Mouse (Mus musculus) hindbrain, embryonic 13.5 days (tissue): ENCODE data around the gene Olfr920. TPM values are rescaled to one million over a fixed set of nuclear protein-coding genes. Genes with fewer than 3 reads are reported as not detected.

Experiments used
- ATAC-seq: fragments of 200-750 bp; cut with Nextera tagmentation; 2 replicates; pipeline ENCODE4 v1.8.0; 2017; ENCODE audit warnings: moderate TSS enrichment; ENCODE audit not compliant: low FRiP score
- H3K27ac ChIP-seq: fragments of 300-500 bp; sonication (generic); 2 replicates; pipeline ENCODE4 v1.5.1; 2015; ENCODE audit warnings: inconsistent platforms, mild to moderate bottlenecking, moderate library complexity
- H3K27me3 ChIP-seq: fragments of 300-500 bp; sonication (generic); 2 replicates; pipeline ENCODE4 v1.6.1; 2015; ENCODE audit warnings: mild to moderate bottlenecking, inconsistent platforms
- H3K36me3 ChIP-seq: fragments of 300-500 bp; sonication (generic); 2 replicates; pipeline ENCODE4 v1.6.1; 2015; ENCODE audit warnings: mild to moderate bottlenecking, inconsistent platforms
- H3K4me1 ChIP-seq: fragments of 300-500 bp; sonication (generic); replicated peaks from 2 replicates; pipeline ENCODE4 v1.6.1; 2015; ENCODE audit warnings: inconsistent platforms
- H3K4me2 ChIP-seq: fragments of 300-500 bp; sonication (generic); 2 replicates; pipeline ENCODE4 v1.6.1; 2015; ENCODE audit warnings: inconsistent platforms, mild to moderate bottlenecking, moderate library complexity
- H3K4me3 ChIP-seq: fragments of 300-500 bp; sonication (generic); 2 replicates; pipeline ENCODE4 v1.5.1; 2015; ENCODE audit warnings: mild to moderate bottlenecking, inconsistent platforms
- H3K9ac ChIP-seq: fragments of 300-500 bp; sonication (generic); 2 replicates; pipeline ENCODE4 v1.6.1; 2015; ENCODE audit warnings: mild to moderate bottlenecking, inconsistent platforms
- H3K9me3 ChIP-seq: fragments of 300-500 bp; sonication (generic); 2 replicates; pipeline ENCODE4 v1.6.1; 2016; ENCODE audit warnings: inconsistent platforms
- WGBS: fragments of 180-500 bp; shearing (Covaris S2); methylation state at CpG from one replicate; pipeline ENCODE4 v1.1.7; 2015; 5-methylcytosine and 5-hydroxymethylcytosine counted together
- polyA plus RNA-seq: library from polyadenylated mRNA; unstranded; fragments of >200 nt; fragmentation: Nextera tagmentation; extraction: Ambion mirVana; gene quantifications from 2 replicates; pipeline ENCODE4 v1.2.1, GENCODE M21; 2015

Gene Olfr920
- polyA plus RNA-seq = not detected in 2 replicates

DNA sequence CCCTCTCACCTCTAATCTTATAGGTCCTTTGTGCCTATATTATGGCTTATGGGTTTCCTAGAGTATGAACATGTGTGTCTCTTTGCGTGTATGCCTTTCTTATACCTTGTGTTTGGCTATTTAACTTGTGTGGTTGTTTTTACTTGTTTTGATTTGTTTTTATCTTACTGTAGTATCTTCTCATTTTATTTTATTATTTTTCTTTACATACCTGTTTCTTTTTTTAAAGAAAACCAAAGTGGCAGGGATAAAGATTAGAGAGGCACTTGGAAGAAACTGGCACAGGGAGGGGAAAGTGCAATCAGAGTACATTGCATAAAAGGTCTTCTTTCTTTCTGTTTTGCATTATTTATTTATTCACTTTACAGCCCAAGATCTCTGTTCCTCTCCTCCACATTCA is at the start of gene Olfr920:
Gene Olfr920, plus strand, starts transcription at position 301 of the 400 bp plus-strand sequence.
- Histone ChIP-seq H3K27me3 (no peaks in the 10 kb centered on the region), H3K27ac (no peak within 1 kb of the TSS), H3K4me1 (no peaks in the 10 kb centered on the region), H3K9ac (no peak within 1 kb of the TSS), H3K4me3 (no peak within 1 kb of the TSS), H3K4me2 (no peak within 1 kb of the TSS), H3K36me3 (no peaks in the 10 kb centered on the region), H3K9me3 (no peaks in the 10 kb centered on the region)
- no peak for ATAC-seq
- 100% methylated on average over 1 of the region's 1 CpGs for WGBS

DNA sequence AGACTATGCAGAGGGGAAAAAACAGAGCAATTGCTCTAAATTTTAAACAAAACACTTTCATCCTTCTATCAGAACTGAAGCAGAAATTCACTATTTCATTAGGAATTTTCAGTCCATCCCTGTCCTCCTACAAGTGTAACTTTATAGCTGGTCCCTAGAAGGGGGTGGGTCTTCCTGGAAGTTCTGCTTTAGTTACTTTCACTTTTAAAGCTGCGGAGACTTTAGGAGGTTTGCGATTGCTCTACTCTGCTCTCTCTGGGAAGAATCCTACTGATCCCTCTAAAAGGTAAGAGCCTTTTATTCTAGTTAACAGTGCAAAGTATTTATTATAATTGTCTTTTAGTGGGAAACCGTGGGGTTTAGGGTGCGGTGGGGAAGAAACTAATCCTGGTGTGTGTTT is 34.0 kb upstream of the Olfr920 start, which contains the start of gene Vwa5a:
Gene Vwa5a, plus strand, starts transcription at position 167 of the 400 bp plus-strand sequence.
- Histone ChIP-seq H3K9me3 (no peaks in the 10 kb centered on the region), H3K4me2 (peak within 1 kb of the TSS; percentile 48), H3K36me3 (no peaks in the 10 kb centered on the region), H3K27ac (no peak within 1 kb of the TSS), H3K9ac (peak within 1 kb of the TSS; percentile 19), H3K4me1 (peaks cover 12% of the 10 kb centered on the region; the same call in 1 of the 2 replicates), H3K4me3 (peak within 1 kb of the TSS; percentile 36), H3K27me3 (no peaks in the 10 kb centered on the region)
- 11% methylated on average over 4 of the region's 4 CpGs for WGBS
- ATAC-seq = no peak

DNA sequence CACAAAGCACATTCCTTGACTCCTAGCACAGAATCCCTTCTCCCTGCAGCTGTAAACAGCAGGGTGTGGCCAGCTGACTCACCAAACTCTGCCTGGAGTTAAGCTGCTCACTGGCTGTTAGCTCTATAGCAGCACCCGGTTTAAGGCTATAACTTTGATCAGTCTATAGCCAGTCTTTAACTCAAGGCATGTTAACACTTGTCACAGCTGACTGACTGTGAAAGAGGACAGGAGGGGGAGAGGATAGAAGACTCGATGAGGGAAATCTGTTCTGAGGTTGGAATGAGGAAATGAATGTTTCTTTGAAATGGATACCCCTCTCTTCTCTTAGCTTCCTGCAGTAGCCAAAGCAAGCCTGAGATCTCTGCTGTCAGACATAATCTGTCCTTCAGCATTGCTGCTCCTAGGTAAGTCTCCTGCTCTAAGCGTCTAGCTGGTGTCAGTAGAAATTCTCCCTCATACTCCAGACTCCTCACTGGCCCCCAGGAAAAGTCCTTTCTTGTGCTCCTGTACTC is 33.1 kb upstream of the Olfr920 start:
- H3K4me3 ChIP-seq = peak overlapping the region; percentile 36
- ATAC-seq = no peak
- WGBS = 9% methylated on average over 3 of the region's 3 CpGs

DNA sequence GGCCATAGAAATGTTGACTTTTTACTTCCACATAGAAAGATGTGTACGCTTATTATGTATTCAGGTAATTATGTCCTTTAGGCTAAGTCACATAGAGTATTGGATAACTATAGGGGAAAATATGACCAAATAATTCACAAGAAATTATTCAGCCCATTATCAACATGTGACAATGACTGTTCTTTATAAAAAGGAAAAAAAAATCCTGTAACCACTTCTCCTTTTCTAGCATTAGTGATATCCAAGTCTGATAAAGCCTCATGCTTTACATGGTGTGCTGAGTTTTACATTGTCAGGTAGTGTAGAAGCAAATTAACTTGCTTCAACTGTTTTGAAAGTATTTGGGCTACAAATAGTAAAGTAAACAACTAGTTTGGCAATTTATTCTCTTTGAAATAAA is 28.1 kb upstream of the Olfr920 start:
- H3K27ac ChIP-seq = no peak overlapping the region
- H3K27me3 ChIP-seq = no peaks in the 10 kb centered on the region
- no peak overlapping the region for H3K4me3 ChIP-seq
- H3K9me3 ChIP-seq = no peaks in the 10 kb centered on the region
- H3K4me1 ChIP-seq = peaks cover 7% of the 10 kb centered on the region; the same call in 1 of the 2 replicates
- no peaks in the 10 kb centered on the region for H3K36me3 ChIP-seq
- H3K9ac ChIP-seq = no peak overlapping the region
- no peak overlapping the region for H3K4me2 ChIP-seq
- WGBS = 91% methylated on average over 1 of the region's 1 CpGs
- no peak for ATAC-seq

More for the DNA sequence above, 33.1 kb upstream of the Olfr920 start:
- Histone ChIP-seq H3K9ac (peak overlapping the region; percentile 19), H3K4me1 (peaks cover 12% of the 10 kb centered on the region; the same call in 1 of the 2 replicates), H3K36me3 (no peaks in the 10 kb centered on the region), H3K4me2 (peak overlapping the region; percentile 48), H3K27ac (no peak overlapping the region), H3K27me3 (no peaks in the 10 kb centered on the region), H3K9me3 (no peaks in the 10 kb centered on the region)

DNA sequence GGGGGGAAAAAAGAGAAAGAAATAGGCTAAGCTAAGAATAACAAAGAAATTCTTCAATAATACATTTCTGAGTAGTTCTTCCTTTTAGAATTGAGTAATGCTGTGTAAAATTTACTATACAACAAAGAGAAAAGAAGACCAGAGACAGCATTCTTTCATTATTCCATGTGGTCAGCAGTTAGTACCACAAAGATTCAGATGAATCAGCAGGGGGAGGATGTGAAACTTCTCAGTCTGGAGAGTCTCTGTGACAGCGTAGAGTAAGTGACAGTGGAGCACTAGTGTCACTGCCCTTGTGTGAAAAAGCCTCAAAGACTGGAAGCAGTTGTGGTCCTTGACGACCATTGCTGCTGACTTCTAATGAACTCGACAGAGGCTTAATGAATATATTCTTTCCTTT is 23.9 kb upstream of the Olfr920 start:
- no peaks in the 10 kb centered on the region for H3K27me3 ChIP-seq
- no peaks in the 10 kb centered on the region for H3K36me3 ChIP-seq
- H3K9me3 ChIP-seq = no peaks in the 10 kb centered on the region
- no peak overlapping the region for H3K27ac ChIP-seq
- no peaks in the 10 kb centered on the region for H3K4me1 ChIP-seq
- no peak overlapping the region for H3K4me2 ChIP-seq
- WGBS = 80% methylated on average over 3 of the region's 3 CpGs
- ATAC-seq = no peak
- H3K9ac ChIP-seq = no peak overlapping the region
- no peak overlapping the region for H3K4me3 ChIP-seq

DNA sequence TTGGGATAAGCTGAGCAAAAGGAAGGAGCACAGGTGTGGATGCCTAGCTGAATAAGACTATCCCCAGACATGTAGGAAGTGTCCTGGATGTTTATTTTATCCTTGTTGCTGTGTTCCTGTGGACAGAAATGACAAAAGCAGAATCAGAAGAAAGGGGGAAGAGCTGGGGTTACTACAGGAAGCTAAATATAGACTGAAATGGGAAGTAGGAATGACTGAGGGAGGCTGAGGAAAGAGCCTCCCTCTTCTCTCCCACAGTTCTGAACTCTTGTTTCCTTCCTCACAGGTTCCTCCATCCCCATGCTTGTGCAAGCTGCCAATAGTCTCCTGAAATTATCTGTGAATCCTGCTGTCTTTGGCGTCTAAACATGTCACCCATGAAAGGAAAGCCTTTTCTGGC is 10.7 kb upstream of the Olfr920 start:
- no peaks in the 10 kb centered on the region for H3K36me3 ChIP-seq
- WGBS = 91% methylated on average over 1 of the region's 1 CpGs

DNA sequence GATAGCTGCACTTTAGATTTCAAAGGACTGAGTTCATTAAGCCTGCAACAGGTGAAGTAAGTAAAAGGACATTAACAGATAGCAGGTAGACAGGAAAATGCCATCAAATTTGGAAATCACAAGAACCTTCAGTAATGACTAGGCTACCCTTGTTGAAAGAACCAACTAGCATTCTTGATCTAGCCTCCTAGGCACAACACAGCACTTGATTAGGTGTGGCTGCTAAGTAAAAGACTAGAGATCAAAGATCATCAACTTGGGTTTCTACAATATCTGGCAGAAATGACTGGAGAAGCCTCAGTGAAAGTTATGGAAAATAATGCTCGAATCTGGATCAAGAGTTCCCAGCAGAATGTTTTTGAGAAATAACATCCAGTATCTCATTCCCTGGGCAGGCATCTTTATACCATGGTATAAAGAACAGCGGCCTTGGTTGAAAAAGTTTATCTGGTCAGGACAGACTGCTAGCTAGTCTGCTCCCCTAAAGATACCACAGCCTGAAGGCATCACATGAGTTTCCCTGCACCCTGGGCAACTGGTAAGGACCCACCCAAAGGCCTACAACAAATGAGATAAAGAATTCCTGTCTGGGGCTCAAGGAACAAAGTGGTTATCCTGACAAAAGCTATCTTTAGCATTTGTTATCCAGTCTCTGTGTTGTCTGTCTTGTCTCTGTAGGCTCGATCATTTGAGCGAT is 7.3 kb upstream of the Olfr920 start:
- no peak for ATAC-seq
- WGBS = 96% methylated on average over 4 of the region's 4 CpGs
- no peaks in the 10 kb centered on the region for H3K4me1 ChIP-seq
- no peaks in the 10 kb centered on the region for H3K27me3 ChIP-seq
- no peak overlapping the region for H3K27ac ChIP-seq
- no peaks in the 10 kb centered on the region for H3K9me3 ChIP-seq
- H3K36me3 ChIP-seq = no peaks in the 10 kb centered on the region
- no peak overlapping the region for H3K9ac ChIP-seq
- no peak overlapping the region for H3K4me3 ChIP-seq
- H3K4me2 ChIP-seq = no peak overlapping the region

More for the DNA sequence above, 10.7 kb upstream of the Olfr920 start:
- no peak overlapping the region for H3K4me3 ChIP-seq
- no peak overlapping the region for H3K9ac ChIP-seq
- H3K4me2 ChIP-seq = no peak overlapping the region
- H3K9me3 ChIP-seq = no peaks in the 10 kb centered on the region
- H3K27ac ChIP-seq = no peak overlapping the region
- no peak for ATAC-seq
- H3K27me3 ChIP-seq = no peaks in the 10 kb centered on the region
- no peaks in the 10 kb centered on the region for H3K4me1 ChIP-seq

DNA sequence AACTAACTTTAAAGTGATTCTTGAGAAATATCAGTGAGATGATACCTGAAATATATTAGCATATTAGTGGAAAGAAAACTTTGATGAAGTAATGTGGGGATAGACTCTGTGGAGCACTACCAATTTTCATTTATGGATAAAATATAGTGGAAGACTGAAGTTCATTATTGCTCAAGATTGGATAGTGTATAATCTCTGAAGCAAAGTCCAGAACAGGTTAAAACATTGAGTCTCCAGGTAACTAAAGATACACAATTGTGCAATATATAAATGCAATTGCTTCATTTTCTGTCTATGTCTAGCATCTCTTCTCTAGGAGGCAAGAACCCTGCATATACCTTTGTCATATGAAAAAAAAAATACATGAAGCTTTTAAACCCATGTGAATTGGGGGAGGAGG is 20.7 kb downstream of the Olfr920 start, which contains the start of gene Olfr921:
Gene Olfr921, plus strand, starts transcription at position 301 of the 400 bp plus-strand sequence.
- Histone ChIP-seq H3K4me2 (no peak within 1 kb of the TSS), H3K4me1 (no peaks in the 10 kb centered on the region), H3K4me3 (no peak within 1 kb of the TSS), H3K9me3 (no peaks in the 10 kb centered on the region), H3K36me3 (no peaks in the 10 kb centered on the region), H3K27ac (no peak within 1 kb of the TSS), H3K9ac (no peak within 1 kb of the TSS), H3K27me3 (no peaks in the 10 kb centered on the region)
- no peak for ATAC-seq

DNA sequence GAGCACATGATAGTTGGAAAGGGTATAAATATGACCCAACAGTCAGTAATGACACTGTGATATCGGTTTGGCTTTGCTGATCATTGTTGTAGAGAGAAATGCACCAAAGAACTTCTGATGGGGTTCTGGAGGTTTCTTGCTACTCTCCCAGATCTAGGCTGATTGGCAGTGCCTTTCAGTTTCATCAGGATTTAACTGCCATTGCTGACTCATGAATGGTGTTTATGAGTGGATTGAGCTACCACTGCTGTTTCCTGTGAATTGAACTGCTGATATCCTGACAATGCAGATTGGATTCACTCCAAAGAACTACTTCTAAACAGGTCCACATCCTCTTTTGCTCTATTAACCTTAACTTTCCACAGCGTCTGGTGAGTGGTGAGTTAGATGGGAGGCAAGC is 40.6 kb downstream of the Olfr920 start:
- Histone ChIP-seq H3K9ac (no peak overlapping the region), H3K4me2 (no peak overlapping the region), H3K27me3 (no peaks in the 10 kb centered on the region), H3K36me3 (no peaks in the 10 kb centered on the region), H3K27ac (no peak overlapping the region), H3K9me3 (no peaks in the 10 kb centered on the region), H3K4me3 (no peak overlapping the region), H3K4me1 (no peaks in the 10 kb centered on the region)
- WGBS = 88% methylated on average over 2 of the region's 2 CpGs
- ATAC-seq = no peak

DNA sequence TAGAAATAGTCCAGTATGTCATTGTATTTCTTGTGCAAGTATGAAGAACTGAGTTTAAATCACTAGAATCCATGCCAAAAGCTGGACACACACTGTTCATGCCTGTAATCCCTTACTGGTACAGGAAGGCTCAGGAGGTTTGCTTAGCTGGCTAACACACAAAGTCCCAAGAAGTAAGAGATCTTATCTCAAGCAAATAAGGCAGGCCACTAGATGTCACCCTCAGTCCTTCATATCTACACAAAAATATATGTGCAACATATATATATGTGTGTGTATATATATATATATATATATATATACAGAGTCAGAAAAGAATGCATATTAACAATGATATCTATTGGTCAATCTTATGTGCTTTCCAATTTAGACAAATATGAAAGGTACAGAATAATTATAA is 53.6 kb downstream of the Olfr920 start:
- no peak overlapping the region for H3K9ac ChIP-seq
- no peak for ATAC-seq
- H3K9me3 ChIP-seq = no peaks in the 10 kb centered on the region
- no peaks in the 10 kb centered on the region for H3K36me3 ChIP-seq
- H3K27ac ChIP-seq = no peak overlapping the region
- H3K4me2 ChIP-seq = no peak overlapping the region
- H3K4me3 ChIP-seq = no peak overlapping the region
- no peaks in the 10 kb centered on the region for H3K27me3 ChIP-seq
- H3K4me1 ChIP-seq = no peaks in the 10 kb centered on the region

Other genes starting within 250 kb of the Olfr920 start
- not detected in 2 replicates for gene Olfr911-ps1, start 230.7 kb upstream of the Olfr920 start, polyA plus RNA-seq
- gene Olfr910, start 214.4 kb upstream of the Olfr920 start, polyA plus RNA-seq = not detected in 2 replicates
- not detected in 2 replicates for gene Olfr912, start 172.1 kb upstream of the Olfr920 start, polyA plus RNA-seq
- gene Olfr913, start 159.5 kb upstream of the Olfr920 start, polyA plus RNA-seq = not detected in 2 replicates
- not detected in 2 replicates for gene Olfr914, start 147.2 kb upstream of the Olfr920 start, polyA plus RNA-seq
- not detected in 2 replicates for gene Olfr916, start 92.4 kb upstream of the Olfr920 start, polyA plus RNA-seq
- gene Olfr917, start 86.5 kb upstream of the Olfr920 start, polyA plus RNA-seq = not detected in 2 replicates
- not detected in 2 replicates for gene Olfr918, start 77.7 kb upstream of the Olfr920 start, polyA plus RNA-seq
- not detected in 2 replicates for gene Olfr919, start 48.6 kb upstream of the Olfr920 start, polyA plus RNA-seq
- 8.6 and 9.1 TPM in 2 replicates for gene Vwa5a, start 34.0 kb upstream of the Olfr920 start, polyA plus RNA-seq
- gene Olfr921, start 20.8 kb downstream of the Olfr920 start, polyA plus RNA-seq = not detected in 2 replicates
- not detected in 2 replicates for gene Olfr922, start 62.3 kb downstream of the Olfr920 start, polyA plus RNA-seq
- gene Olfr923, start 74.2 kb downstream of the Olfr920 start, polyA plus RNA-seq = not detected in 2 replicates
- not detected in 2 replicates for gene Olfr924, start 92.2 kb downstream of the Olfr920 start, polyA plus RNA-seq
- not detected in 2 replicates for gene Olfr26, start 102.8 kb downstream of the Olfr920 start, polyA plus RNA-seq
- gene Olfr926, start 124.8 kb downstream of the Olfr920 start, polyA plus RNA-seq = not detected in 2 replicates
- not detected in 2 replicates for gene Olfr930, start 177.5 kb downstream of the Olfr920 start, polyA plus RNA-seq
- not detected in 2 replicates for gene Olfr933, start 220.0 kb downstream of the Olfr920 start, polyA plus RNA-seq
- not detected in 2 replicates for gene Olfr934, start 236.0 kb downstream of the Olfr920 start, polyA plus RNA-seq
- not detected in 2 replicates for gene Olfr935, start 247.4 kb downstream of the Olfr920 start, polyA plus RNA-seq